Mouse (Mus musculus) gastrocnemius, postnatal 14 days (tissue): ENCODE results near the gene 2510002D24Rik. TPM values are rescaled to one million over a fixed set of nuclear protein-coding genes. Genes with fewer than 3 reads are reported as not detected.

Source experiments
- DNase-seq: peaks from one replicate; pipeline ENCODE4 v3.0.0; 2021; ENCODE audit warnings: mixed read lengths
- intact Hi-C: fragments of 180-260 bp; cut with DNase I; formaldehyde crosslinking; loops from one replicate; pipeline ENCODE4 v1.15.1; 2025; ENCODE audit warnings: low total_unique reads
- long read RNA-seq, 2 experiments: library from polyadenylated mRNA; stranded (forward); transcript quantifications; one replicate each; pipeline ENCODE4 v2.0.0; 2021
- total RNA-seq, 2 experiments: library from RNA; stranded (reverse); gene quantifications; 2 replicates each; pipeline ENCODE4 v1.2.3; 2021

The 2510002D24Rik gene
- total RNA-seq: 10 to 100 TPM; 13.8 to 14.3 TPM
- long read RNA-seq, experiment 1, transcript 2510002D24Rik-201 (3 exons, 1,281 nt): major isoform, 12 of 16 reads
- long read RNA-seq, experiment 1, partial matches to known transcripts: 2 of 16 reads
- long read RNA-seq, experiment 1, other reads (novel, unspliced or antisense): 0 of 16 reads
- long read RNA-seq, experiment 2, transcript 2510002D24Rik-201 (3 exons, 1,281 nt): major isoform, 15 of 18 reads
- long read RNA-seq, experiment 2, partial matches to known transcripts: 0 of 18 reads
- long read RNA-seq, experiment 2, other reads (novel, unspliced or antisense): 0 of 18 reads

DNA sequence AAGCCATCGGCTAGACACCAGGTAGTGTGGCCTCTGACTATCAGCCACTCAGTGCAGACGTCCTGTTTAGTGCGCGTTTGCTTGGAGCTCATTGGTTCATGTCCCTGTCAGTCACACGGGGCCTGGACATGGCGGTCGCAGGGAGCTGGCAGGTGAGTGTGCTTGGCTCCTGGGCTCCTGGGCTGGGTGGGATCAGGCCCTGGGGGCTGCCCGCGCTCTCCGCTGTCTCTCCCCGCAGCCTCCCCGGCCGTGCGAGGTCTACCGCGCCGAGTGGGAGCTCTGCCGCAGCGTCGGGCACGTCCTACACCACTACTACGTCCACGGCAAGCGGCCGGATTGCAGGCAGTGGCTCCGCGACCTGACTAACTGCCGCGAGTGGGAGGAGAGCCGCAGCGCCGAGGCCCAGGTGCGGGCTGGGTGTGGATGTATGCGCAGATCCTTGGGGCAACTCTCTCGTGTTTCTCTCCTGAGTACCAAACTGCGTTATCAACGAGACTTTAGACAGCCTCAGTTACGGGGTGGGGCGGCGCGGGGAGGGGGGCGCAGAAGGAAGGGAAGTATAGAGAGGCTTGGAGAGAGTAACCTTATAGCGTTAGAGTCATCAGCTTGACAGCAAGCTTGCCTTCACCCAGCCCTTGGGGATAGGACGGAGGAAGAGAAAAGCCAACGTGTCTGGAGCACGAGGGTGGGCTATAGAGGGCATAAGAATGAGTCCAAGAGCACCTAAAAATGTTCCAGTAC lies at the start of gene 2510002D24Rik, which contains the start of gene Gm28539:
Gene 2510002D24Rik, plus strand, starts transcription at position 111 of the 741 bp plus-strand sequence.
Gene Gm28539, plus strand, starts transcription at position 117 of the 741 bp plus-strand sequence.
- peak; percentile 90 for DNase-seq
- intact Hi-C loops: no loop called here

DNA sequence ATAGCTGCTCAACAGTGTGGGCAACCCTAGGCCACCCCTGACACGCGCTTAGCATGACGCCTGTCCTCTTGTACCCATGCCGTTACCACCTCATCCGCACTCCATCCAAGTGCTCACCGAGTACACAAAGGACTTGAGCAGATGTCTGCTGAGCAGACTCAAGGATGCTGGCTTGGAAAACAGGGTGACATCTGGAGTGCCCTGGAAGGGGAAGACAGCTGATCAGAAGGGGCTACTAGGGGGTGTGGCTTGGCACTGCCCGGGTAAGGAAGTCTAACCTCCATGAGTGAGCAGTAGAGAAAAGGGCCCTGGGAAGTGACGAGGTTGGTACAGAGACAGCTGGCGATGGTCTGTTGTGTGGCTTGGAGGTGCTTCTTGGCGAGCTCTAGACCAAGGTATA lies 49.7 kb upstream of the 2510002D24Rik start:
- intact Hi-C loops: no loop called here
- no peak for DNase-seq

DNA sequence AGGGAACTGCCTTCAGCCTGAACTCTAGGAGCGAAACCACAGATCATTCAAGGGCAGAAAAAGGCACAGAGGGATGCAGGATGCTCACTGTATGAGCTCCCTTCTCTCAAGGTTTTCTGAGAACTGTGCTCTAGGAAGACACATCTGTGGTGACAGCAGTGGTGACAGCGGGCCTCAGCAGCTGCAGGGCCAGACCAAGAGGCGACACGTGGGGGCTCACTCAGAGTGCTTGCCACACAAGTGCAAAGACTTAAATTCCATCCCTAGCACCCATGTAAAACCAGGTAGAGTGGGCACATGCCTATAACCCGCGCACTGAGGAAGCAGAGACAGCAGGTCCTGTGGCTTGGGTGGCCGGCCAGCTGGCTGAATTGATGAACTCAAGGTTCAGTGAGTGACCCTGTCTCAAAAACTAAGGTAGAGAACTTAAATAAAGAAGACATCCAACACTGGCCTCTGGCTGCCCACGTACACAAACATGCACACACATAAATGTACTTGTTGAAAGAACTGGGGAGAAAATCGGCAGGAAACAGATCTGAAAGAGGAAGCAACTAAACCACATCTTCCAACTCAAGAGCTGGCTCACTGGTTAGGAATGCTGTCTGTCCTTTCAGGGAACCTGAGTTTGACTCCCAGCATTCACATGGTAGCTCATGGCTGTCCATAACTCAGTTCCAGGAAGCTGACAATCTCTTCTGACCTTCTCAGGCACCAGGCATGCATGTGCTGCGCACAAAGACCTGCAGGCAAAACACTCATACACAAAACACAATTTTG lies 47.6 kb upstream of the 2510002D24Rik start:
- DNase-seq: no peak
- intact Hi-C loops: no loop called here

DNA sequence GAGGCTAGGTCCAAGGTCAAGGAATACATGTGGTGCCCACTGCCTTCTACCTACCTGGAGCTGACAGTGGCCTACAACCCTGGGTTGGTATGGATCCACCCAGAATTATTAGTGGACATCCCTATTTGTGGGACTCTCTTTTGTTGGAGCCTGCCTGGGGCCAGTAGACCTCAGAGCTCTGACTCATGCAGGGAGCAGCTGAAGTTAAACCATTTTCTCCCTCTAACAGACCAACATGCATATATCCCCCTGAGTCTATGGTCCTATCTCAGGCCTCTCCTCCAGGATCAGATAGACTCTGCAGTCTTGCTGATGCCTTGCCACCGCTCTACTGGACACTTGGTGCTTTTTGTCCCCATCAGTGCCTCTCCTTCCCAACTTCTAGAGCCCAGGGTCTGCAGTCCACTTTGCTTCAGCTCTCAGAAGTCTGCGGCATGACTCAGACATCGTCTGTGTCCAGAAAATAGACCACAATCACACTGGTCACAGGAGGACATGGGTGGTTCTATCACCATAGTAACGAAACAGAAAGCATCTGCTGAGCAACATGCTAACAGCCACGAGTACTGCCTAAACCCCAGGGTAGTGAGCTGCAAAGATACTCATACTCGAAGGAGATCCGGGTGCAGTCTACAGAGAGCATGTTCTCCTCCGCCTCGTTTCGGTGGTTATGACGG lies 41.0 kb upstream of the 2510002D24Rik start:
- intact Hi-C loops: loop anchor here (5.0 kb wide), 1 partner anchor 168 kb away; the partner anchor contains the start of genes Gm49601 and Sept5
- no peak for DNase-seq

DNA sequence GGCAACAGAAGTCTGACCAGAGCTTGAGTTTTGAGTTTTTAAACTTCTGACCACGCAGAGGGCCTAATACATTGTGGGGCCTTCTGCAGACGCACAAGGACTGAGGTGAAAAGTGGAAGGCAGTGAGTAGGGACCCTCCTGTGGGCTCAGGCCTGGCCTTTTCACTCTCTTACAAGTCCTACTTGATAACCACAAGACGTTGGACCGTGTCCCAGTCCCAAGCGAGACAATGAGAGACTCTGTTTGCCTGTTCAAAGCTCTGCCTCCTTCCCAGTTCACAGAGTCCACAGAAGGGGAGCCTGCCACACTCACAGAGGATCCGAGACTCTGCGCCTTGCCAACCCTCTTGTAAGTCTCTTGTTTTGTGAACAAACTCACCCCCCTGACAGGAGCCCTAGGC lies 39.7 kb upstream of the 2510002D24Rik start:
- DNase-seq: no peak
- intact Hi-C loops: loop anchor here (5.0 kb wide), 1 partner anchor 169 kb away; the partner anchor contains the start of genes Gm49601 and Sept5

DNA sequence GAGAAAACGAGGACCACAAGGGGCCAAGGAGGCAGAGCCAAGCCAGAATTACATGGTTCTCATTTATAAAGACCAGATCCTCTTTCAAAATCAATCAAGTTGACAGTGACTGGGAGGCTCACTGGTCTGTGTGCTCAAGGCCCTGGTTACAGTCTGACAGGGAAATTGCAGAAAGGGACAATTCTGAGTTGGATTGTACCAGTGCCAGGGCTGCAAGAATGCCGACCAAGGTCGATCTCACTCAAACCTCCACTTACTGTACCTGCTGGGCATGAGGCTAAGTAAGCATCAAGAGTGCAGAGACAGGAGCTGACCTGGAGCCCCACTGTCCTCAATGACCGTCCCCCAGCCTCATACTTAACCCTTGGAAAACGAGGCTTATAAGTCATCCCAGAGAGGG lies 38.2 kb upstream of the 2510002D24Rik start:
- intact Hi-C loops: loop anchor here (2.0 to 5.0 kb wide), 2 partner anchors 101 to 171 kb away; partner anchors contain the start of genes Gm49601 and Sept5
- no peak for DNase-seq

DNA sequence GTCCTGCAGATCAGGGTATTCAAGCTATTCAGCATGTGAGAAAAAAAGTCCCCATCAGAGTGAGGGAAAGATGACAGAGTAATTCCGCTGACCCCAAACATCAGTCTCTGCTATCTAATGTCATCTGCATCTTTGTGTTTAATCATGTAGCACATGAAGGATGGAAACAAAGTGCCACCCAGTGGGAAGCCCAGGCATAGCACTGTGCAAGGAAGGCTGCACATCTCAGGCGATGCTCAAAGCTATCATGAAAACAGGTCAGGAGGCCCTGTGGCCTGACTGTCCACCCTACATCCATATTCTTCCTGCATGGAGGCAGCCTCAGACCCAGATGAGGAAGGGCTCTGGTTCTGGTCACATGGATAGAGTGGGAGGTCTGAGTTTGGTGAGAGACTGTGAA lies 37.5 kb upstream of the 2510002D24Rik start:
- peak; percentile 40 for DNase-seq
- intact Hi-C loops: loop anchor here (2.0 to 5.0 kb wide), 2 partner anchors 102 to 172 kb away; partner anchors contain the start of genes Gm49601 and Sept5

DNA sequence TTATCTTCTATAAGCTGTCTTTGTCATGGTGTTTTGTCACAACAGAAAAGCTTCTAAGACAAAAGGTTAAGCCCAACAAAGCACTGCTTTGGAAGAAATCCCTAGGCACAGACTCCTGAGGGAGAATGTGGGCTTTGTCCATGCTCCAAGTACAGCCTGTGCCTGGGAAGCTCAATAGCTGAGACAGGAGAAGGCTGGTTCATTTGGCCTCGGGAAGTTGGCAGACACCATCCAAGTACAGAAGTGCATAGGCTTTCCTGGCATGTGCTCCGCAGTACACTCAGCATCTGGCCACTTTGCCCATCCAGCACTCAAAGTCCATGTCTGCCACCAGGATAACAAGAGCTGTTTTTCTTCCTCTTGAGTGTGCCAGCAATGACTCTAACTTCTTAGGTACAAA lies 30.6 kb upstream of the 2510002D24Rik start:
- DNase-seq: no peak
- intact Hi-C loops: no loop called here

DNA sequence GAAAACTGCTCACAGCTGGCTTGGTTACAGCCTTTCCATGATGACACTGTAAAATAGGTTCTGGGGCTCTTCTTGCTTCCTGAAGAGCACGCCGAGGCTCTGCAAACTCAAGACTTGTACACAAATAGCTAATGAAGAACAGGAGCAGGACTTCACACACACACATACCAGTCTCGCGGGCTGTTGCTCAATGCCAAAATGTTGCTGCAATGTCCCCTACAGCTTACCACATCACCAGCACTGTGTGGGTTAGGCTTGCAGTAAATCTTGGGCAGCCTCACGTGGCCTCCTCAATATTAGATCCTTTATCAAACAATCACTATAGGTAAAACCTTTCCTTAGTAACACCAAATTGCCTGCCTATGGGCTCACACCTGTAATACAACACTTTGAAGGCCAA lies 27.4 kb upstream of the 2510002D24Rik start:
- intact Hi-C loops: no loop called here
- DNase-seq: no peak

DNA sequence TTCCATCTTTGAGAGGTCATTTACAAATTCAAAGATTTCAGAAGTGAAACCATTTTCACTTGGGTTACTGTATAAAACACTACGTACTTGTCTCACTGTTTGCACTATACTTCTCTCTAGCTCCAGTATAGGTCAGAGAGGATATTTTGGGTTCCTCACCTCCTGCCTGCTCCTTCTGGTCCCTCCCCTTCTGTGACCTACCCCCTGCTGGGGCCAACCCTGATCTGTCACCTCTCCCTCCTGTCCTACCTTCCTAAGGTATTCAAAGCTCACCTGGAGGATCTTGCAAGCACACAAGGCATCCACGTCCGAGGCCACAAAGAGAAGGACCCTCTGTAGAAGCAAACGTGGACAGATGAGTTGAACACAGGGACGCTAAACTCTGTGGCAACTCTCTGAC lies 25.3 kb upstream of the 2510002D24Rik start:
- no peak for DNase-seq
- intact Hi-C loops: no loop called here

DNA sequence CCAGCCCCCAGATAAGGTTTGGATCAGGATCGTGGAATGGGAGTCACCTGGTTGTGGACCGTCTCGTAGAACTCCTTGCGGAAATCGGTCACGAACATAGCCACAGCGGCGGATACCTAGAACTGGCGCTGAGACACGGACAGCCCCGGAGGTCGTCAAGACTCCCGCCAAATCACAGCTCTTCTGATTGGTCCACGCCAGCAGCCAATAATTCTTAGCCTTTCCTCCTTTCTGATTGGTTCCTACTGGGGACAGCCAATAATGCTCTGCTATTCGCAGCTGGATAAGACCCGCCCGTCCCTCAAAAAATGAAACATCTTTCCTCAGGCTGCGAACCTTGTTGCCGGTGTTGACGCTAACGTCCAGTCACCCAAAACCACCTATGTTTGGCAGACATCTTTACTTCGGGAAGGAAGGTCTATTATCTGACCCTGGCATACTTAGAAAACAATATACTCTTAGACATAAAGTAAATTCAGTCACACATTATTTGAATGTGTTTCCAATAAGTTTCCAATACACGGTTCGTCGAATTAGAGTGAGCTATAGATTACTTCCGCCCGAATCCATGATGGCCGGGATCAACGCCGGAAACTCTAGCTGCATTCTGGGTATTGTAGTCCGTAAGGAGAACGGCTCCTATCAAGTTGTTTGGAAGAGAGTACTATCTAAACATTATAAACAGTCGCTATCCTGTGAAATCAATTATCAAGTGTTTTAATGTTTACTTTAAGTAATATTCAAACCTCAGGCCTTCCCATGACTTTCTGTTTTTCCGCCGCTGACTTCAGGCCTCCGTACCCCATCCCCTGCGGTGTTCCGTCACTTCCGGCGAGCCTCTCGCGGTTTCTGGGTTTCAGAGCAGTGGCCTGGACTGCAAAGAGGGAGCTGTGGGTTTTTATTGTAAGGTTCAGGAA lies 24.7 kb upstream of the 2510002D24Rik start, which contains the start of the genes Ufd1 and Cdc45:
Gene Ufd1, plus strand, starts transcription at position 312 of the 917 bp plus-strand sequence.
Gene Cdc45, minus strand, starts transcription at position 520 of the 917 bp plus-strand sequence.
- DNase-seq: peak; percentile 90
- intact Hi-C loops: no loop called here

DNA sequence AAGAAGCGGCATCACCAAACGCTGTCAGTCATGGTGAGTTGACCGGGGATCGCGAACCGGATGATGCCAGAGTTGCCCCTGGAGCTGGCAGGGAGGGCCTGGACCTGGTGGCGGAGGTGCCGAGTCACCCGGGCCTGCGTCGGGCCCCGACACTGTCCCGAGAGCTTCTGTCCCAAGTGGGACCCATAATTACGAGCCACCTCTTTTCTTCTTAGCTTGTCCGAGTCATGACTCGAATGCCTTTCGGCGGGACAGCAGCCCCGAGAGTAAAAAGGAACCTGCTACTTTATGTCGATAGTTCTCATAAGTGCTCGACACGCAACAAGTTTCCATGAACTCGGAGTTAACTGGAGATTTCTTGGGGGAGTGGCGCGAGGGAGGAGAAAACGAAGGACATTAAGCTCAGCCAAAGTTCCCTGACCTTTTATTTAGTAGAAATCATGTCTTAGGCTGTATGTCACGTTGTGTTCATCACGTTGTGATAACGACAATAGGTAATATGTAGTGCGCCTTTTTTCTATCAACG lies 23.9 kb upstream of the 2510002D24Rik start:
- no peak for DNase-seq
- intact Hi-C loops: no loop called here

DNA sequence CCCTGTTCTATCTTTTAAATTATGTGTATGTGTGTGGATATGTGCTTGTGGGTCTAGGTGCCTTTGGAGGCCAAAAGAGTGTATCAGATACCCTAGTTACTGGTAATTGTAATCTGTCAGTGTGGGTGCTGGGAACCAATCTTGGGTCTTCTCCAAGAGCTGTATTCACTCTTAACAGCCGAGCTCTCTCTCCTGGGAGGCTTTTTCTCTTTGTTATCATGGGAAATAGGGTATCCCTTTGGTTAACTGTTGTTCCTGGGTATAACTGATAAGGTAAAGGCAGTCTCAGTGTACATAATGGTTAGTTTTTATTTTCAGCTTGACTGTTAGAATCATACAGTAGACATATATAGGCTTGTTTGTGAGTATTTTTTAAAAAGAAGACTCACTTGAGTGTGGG lies 14.0 kb upstream of the 2510002D24Rik start:
- intact Hi-C loops: no loop called here
- no peak for DNase-seq

DNA sequence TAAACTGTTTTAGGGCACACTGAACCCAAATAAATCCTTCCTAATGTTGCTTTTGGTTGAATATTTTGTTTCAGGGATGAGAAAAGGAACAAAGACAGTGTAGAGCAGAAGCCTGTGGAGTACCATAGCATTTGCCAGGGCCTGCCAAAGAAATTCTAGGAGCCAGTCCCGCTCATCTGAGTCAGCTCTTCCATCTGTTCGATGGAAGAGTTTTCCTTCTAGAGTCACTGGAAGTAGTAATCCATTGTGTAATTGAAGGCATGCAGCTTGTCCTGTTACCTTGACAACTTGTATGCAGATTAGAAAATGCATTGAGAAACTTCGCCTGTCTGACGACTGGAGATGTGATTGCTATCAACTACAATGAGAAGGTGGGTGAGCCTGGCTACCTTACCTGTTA lies 13.5 kb upstream of the 2510002D24Rik start:
- intact Hi-C loops: no loop called here
- no peak for DNase-seq

DNA sequence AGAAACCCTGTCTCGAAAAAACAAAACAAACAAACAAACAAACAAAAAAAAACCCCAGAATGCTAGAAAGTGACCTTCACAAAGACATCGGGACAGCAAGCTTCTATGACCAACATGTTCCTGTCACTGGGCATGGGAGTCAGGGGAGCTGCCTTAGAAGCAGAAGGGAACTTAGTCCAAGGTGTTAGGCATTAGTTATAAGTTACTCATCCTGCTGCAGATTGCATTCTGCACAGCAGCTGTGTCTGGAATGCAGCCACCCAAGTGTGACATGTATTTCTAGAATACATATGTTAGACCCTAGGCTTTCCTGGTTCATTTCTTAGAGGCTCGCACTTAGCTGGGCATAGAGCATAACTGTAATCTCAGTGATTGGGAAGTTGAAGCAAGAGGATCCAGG lies 7.7 kb upstream of the 2510002D24Rik start:
- intact Hi-C loops: no loop called here
- DNase-seq: no peak

DNA sequence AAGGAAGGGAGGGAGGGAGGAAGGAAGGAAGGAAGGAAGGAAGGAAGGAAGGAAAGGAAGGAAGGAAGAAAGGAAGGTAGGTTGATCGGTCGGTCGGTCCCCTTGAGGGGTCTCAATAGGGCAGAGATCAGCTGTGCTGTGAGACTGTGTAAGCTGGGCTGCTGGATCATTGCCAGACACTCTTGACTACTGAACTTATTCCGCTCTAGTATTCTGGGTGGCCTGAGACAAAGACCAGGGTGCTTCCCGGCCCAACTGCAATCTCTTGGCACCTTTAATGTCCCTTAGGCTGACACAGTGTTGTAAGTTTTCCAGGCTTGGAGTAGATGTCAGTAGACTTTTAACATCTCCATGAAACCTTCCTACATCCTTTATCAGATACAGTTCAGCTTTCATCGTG lies 7.3 kb upstream of the 2510002D24Rik start:
- intact Hi-C loops: no loop called here
- no peak for DNase-seq

DNA sequence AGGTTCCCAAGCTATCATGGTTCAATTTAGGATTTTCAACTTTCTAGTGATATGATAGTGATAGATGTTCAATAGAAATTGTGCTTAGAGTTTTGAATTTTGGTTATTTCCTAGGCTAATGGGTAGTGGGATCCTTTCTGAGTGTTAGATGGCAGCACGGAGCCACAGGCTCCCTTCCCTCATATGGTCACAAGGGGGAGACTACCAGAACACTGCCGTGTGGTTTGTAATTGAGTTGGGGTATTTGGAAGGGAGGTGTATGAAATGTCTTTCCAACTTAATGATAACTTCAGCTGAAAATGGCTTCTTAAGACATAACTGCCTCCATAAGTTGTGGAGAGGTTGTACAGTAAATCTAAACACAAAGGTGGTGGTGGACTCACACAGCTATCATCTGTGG lies 2.9 kb upstream of the 2510002D24Rik start:
- intact Hi-C loops: no loop called here
- DNase-seq: no peak

DNA sequence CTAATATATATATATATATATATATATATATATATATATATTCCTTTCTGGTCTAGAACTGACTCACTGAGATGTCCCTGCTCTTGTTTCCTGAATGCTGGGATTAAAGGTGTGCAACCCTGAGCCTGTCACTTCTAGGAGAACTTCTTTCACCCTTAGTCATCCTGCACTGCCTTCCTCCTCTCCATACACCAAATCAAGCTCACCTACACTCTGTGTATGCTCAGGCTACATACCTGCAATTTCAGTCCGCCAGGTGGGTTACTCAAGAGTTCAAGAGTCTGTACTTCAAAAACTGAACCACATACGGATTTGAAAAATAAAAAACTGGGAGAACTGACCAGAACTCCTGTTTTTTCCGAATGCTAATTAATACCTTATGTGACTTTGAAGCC lies 308 bp upstream of the 2510002D24Rik start:
- intact Hi-C loops: no loop called here
- no peak for DNase-seq
